Mouse (Mus musculus) adrenal gland, postnatal 0 days (tissue): ENCODE results near the gene Tnrc6b. TPM values are rescaled to one million over a fixed set of nuclear protein-coding genes. Genes with fewer than 3 reads are reported as not detected.

Experiments
- microRNA-seq: library from miRNA; unstranded; fragments of <30 nt; microRNA quantifications from one replicate; pipeline ENCODE4, GENCODE M21; 2016; ENCODE audit warnings: borderline replicate concordance; ENCODE audit not compliant: insufficient number of aligned reads
- polyA plus RNA-seq: library from polyadenylated mRNA; unstranded; fragments of >200 nt; fragmentation: Nextera tagmentation; extraction: Ambion mirVana; gene quantifications from 2 replicates; pipeline ENCODE4 v1.2.1, GENCODE M21; 2015

The Tnrc6b gene
- polyA plus RNA-seq: 12.4 and 15.2 TPM in 2 replicates

DNA sequence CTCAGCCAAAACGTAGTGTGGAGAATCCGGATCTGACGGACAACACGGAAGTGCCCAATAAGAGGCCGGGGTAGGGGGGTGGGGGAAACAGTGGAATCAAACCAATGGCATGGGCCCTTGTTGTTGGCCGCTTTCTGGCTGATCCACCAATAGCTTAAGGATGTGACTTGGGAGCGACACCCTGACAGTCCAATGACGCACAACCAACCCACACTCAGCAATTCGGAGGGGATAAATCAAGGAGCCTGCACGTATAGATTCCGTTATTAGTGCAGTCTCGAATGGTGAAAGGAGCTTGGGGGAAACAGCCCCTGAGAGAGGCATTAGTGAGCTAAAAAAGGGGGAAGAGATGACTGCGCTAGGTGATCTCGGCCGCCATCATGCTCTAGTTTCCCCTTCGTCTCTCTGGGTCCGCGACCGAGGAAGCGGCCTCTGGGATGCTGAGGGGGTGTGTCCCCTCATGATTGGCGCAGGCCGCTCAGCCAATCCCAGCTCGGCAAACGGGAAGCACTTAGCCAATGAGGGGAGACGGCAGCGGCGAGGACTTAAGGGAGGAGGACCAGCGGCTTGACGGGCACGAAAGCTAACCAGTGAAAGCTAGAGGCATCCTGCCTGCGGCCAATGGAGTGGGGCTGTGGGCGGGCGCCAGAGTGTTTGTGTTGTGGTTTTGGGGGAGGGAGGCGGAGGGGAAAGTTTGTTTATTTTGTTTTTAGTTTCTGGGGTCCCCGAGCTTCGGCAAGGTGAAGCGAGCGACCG lies at the start of gene Tnrc6b:
Gene Tnrc6b, plus strand, starts transcription at position 706 of the 756 bp plus-strand sequence.

DNA sequence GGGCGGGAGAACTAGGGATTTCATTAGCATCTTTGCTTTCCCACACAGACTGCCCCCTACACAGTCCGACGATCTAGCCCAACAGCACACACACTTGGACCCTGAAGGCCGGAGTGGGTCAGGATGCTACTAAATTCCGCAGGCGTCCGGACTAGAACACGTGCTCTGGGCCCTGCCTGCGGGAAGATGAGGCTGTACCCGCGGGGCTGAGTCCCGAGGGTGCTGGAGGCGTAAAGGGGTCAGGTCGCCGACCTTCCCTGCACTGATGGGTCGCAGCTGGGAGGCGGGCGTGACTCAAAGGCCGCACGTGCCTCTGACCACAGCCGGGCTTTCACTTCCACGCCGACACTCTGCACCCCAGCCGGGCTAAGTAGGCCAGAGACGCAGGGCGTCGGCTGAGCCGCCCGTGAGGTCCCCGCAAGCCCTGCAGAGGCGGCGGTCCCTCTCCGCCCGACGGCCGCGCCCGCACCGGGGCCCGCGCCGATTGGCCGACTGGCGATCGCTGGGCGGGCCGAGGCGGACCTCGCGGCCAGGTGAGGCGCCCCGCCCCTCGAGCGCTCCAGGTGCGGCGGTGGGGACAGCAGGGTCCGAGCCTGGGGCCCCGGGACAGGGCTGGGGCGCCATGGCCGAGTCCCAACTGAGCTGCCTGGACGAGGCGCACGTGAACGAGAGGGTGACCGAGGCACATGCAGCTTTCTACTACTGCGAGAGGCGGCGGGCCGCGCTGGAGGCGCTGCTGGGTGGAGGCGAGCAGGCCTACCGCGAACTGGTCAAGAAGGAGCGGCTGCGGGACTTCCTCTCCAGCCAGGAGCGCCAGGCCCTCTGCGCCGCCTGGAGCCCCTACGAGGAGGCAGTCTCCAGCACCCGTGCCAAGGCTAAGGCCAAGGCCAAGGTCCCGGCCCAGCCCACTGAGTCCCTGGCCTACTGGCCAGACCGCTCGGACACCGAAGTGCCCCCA lies 39.5 kb upstream of the Tnrc6b start, which contains the start of gene Fam83f:
Gene Fam83f, plus strand, starts transcription at position 553 of the 958 bp plus-strand sequence.

GRCm38 (mm10) chr15:80948145-80949135 lies 237.3 kb downstream of the Tnrc6b start, which contains the start of gene Adsl:
Gene Adsl (plus strand): TSS chr15:80948490.

DNA sequence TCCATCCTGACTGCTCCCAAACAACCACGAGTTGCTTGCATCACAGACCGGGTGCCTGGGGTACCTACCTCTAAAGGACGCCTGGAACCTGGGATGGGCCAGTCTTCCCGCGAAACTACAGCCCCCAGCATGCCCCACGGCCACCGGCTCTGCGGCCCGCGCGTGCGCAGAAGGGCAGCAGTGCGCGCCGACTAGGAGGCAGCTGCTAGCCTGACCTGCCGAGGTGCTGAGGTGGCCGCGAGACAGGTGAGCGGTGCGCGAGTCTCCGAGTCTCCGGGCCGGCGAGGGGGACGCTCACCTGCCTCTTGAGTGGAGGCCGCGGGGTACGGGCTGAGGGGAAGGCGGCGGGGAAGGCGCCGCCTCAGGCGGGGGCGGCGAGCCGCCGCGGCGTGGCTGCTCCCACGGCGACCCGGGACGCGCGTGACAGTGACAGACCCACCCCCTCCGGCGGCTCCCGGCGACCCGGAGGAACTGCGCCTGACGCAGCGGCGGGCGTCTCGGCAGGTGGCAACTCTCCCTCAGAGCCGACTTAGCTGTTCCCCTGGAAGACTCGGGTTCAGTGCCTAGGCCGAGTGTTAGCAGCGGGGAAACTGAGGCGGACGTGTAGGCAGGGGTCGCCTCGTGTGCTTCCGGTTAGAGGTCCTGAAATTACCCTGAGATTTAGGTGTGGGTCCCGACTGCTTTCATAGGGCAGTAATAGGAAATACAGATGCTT lies 266.7 kb downstream of the Tnrc6b start, which contains the start of gene Sgsm3:
Gene Sgsm3, plus strand, starts transcription at position 146 of the 715 bp plus-strand sequence.

Small RNA genes within 50 kb of the gene (microRNA-seq; reads per million reads assigned to microRNA genes)
- 12.3 reads per million, percentile 17 among the genes with 10 or more reads in this experiment for gene Mir5113

Other genes with a start within 250 kb of the Tnrc6b start
- gene Enthd1, start 146.2 kb upstream of the Tnrc6b start, polyA plus RNA-seq: not detected in 2 replicates
- gene Grap2, start 138.7 kb upstream of the Tnrc6b start, polyA plus RNA-seq: 0.94 and 1.3 TPM in 2 replicates
- gene Fam83f, start 39.5 kb upstream of the Tnrc6b start, polyA plus RNA-seq: 0.68 and 0.76 TPM in 2 replicates
- 74.6 and 82.6 TPM in 2 replicates for gene Adsl, start 237.2 kb downstream of the Tnrc6b start, polyA plus RNA-seq